Mouse (Mus musculus): Measurements from ENCODE around the gene Sf3a1. TPM values are rescaled to one million over a fixed set of nuclear protein-coding genes. Genes with fewer than 3 reads are reported as not detected.

Sf3a1 gene
- polyA plus RNA-seq, 1 experiment from 2014 or later, result 45.2 TPM

GRCm38 (mm10) chr11:4134986-4135935 lies 24.9 kb upstream of the Sf3a1 start, which contains the start of gene Rnf215:
Gene Rnf215, plus strand, starts transcription at chr11:4135202.
- ChIA-PET CTCF (interaction anchor here (0.9 to 2.4 kb wide), 13 partner anchors 8 to 316 kb away, joined by 3 to 22 read pairs (median 6); partner anchors contain the start of gene Sec14l2), POLR2A (interaction anchor here (1.2 kb wide), 1 partner anchor 84 kb away, joined by 4 read pairs; no protein-coding TSS in a partner anchor)
- no peak for TF ChIP-seq CTCF (IDR thresholded peaks at IDR 0.05)
- DNase-seq (ENCODE audit: low read depth, low spot score) (no peak), ATAC-seq (peak; percentile 83)
- H3K27me3 ChIP-seq, result peaks cover 4% of the 10 kb centered on the region
- in situ Hi-C loops (cut with MboI; ENCODE audit: low pct_unique_long_range_greater_than_20kb), result loop anchor here (5.0 to 10.0 kb wide), 2 partner anchors 82 to 300 kb away; partner anchors contain the start of gene Castor1

- ATAC-seq, result no peak
- TF ChIP-seq CTCF (IDR thresholded peaks at IDR 0.05), result no peak
- CTCF ChIA-PET, result interaction anchor here (1.1 to 1.3 kb wide), 3 partner anchors 11 to 120 kb away, joined by 3 to 5 read pairs (median 3); no protein-coding TSS in a partner anchor
Observed at GRCm38 (mm10) chr11:4138964-4139363, 21.2 kb upstream of the Sf3a1 start.

DNA sequence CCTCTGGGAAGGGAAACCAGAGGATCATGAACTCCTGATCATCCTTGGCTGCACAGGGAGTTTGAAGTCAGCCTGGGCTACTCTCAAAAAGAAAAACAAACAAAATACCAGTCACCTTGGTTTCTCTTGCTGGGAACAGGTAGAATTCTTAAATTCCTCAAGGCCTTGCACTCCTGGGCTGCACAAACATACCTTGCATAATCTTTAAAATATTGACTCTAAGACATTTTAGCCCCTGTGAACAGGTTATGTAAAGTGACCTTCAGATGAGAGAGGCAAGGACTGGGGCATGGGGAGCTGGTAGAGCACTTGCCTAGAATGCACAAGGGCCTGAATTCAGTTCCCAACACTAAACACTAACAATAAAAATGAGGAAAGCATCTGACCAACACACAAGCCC lies 18.6 kb upstream of the Sf3a1 start:
- no peak for ATAC-seq
- no peaks in the 10 kb centered on the region for H3K27me3 ChIP-seq
- TF ChIP-seq CTCF (IDR thresholded peaks at IDR 0.05), result no peak
- DNase-seq (ENCODE audit: low read depth, low spot score), result no peak
- CTCF ChIA-PET, result interaction anchor here (0.7 kb wide), 1 partner anchor 18 kb away, joined by 3 read pairs; no protein-coding TSS in a partner anchor
- in situ Hi-C loops (cut with MboI; ENCODE audit: low pct_unique_long_range_greater_than_20kb), result no loop called here
- POLR2A ChIA-PET, result no interaction called here

More at GRCm38 (mm10) chr11:4138964-4139363, 21.2 kb upstream of the Sf3a1 start:
- no peak for DNase-seq (ENCODE audit: low read depth, low spot score)
- POLR2A ChIA-PET, result interaction anchor here (1.1 kb wide), 1 partner anchor 29 kb away, joined by 3 read pairs; no protein-coding TSS in a partner anchor
- H3K27me3 ChIP-seq, result no peaks in the 10 kb centered on the region
- in situ Hi-C loops (cut with MboI; ENCODE audit: low pct_unique_long_range_greater_than_20kb), result loop anchor here (5.0 to 10.0 kb wide), 2 partner anchors 78 to 296 kb away; partner anchors contain the start of gene Castor1

DNA sequence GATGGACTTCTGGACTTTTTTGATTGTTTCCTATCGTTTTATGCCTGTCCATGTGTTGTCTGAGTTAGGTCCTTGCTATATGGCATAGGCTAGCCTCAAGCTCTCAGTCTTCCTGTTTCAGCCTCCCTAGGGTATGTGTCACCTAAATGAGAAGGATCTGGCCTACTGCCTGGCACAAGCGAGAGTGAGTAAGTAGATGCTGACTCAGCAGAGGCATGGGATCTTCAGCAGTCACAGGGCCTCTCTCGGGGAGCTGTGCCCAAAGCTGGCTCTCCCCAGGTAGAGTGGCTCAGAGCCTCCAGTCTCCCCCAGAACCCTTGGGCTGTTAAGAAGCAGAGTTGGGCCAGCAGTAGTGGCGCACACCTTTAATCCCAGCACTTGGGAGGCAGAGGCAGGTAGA lies 17.8 kb upstream of the Sf3a1 start:
- CTCF ChIA-PET, result interaction anchor here (0.7 kb wide), 1 partner anchor 17 kb away, joined by 3 read pairs; no protein-coding TSS in a partner anchor
- no peaks in the 10 kb centered on the region for H3K27me3 ChIP-seq
- no peak for TF ChIP-seq CTCF (IDR thresholded peaks at IDR 0.05)
- ATAC-seq, result no peak
- in situ Hi-C loops (cut with MboI; ENCODE audit: low pct_unique_long_range_greater_than_20kb), result no loop called here
- DNase-seq (ENCODE audit: low read depth, low spot score), result no peak
- POLR2A ChIA-PET, result no interaction called here

DNA sequence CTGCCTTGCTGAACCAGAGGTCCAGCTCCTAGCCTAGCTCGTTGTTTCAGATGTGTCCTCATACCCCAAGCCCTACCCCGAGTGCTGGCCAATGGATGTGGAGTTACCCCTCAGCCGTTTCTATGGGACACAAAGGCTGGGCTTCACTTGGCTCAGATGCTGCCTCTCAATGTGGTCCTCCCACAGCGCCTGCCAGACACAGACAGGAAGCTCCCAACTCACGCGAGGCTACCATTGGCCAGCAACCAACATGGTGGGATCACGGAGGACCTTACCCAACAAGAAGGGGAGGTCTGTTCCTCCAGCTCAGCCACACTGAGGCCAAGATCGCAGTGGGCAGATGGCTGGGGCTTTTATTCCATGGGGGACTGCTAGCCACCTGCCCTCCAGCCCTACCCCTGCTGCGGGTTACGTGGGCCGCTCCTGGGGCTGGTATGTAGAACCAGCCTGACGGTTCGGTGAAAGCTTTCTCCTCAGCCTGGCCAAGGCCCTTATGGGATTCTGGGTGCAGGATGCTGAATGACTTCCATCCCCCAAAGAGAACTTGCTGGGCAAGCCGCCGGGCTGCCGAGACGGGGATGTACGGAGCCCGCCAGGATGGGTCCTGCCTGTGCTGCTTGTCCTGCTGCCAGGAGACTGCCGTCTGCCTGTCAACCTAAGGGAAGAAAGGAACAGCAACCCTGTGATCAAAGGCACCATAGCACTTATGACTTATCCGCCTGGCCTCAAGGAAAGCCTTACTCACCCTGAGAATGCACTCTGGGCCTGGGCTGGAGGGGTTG lies 16.7 kb upstream of the Sf3a1 start:
- ATAC-seq (no peak), DNase-seq (ENCODE audit: low read depth, low spot score) (no peak)
- H3K27me3 ChIP-seq, result no peaks in the 10 kb centered on the region
- in situ Hi-C loops (cut with MboI; ENCODE audit: low pct_unique_long_range_greater_than_20kb), result no loop called here
- no peak for TF ChIP-seq CTCF (IDR thresholded peaks at IDR 0.05)
- POLR2A ChIA-PET, result interaction anchor here (1.5 kb wide), 1 partner anchor 17 kb away, joined by 5 read pairs; the partner anchor contains the start of genes Ccdc157 and Sf3a1
- CTCF ChIA-PET, result interaction anchor here (1.3 kb wide), 1 partner anchor 9 kb away, joined by 3 read pairs; no protein-coding TSS in a partner anchor

DNA sequence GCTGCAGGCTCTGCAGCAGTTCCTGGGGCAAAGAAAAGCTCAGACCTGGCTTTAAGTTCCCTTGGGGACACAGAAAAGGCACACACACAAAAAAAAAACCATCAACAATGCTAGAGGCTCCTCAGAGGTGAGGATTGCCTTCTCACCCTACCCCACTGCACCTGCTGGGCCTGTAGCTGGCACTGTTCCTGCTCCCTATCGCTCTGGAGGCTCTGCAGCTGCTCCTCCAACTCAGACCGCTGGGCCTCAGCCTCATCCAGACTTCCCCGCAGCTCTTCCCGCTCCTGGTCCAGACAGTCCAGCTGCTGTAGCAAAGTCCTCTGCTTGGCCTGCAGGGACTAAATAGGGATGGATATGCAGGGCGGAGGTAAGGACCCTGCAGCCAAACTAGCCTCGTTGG lies 13.8 kb upstream of the Sf3a1 start:
- POLR2A ChIA-PET, result no interaction called here
- in situ Hi-C loops (cut with MboI; ENCODE audit: low pct_unique_long_range_greater_than_20kb), result no loop called here

GRCm38 (mm10) chr11:4147098-4147497 lies 13.1 kb upstream of the Sf3a1 start:
- ChIA-PET CTCF (interaction anchor here (1.4 to 1.6 kb wide), 2 partner anchors 13 to 72 kb away, joined by 3 to 4 read pairs; no protein-coding TSS in a partner anchor), POLR2A (no interaction called here)
- in situ Hi-C loops (cut with MboI; ENCODE audit: low pct_unique_long_range_greater_than_20kb), result no loop called here
- no peaks in the 10 kb centered on the region for H3K27me3 ChIP-seq
- DNase-seq (ENCODE audit: low read depth, low spot score), result no peak
- no peak for ATAC-seq
- TF ChIP-seq CTCF (IDR thresholded peaks at IDR 0.05), result no peak

More for the DNA sequence above, 13.8 kb upstream of the Sf3a1 start:
- no peak for TF ChIP-seq CTCF (IDR thresholded peaks at IDR 0.05)
- DNase-seq (ENCODE audit: low read depth, low spot score) (no peak), ATAC-seq (no peak)
- CTCF ChIA-PET, result interaction anchor here (1.4 kb wide), 1 partner anchor 73 kb away, joined by 3 read pairs; no protein-coding TSS in a partner anchor
- H3K27me3 ChIP-seq, result no peaks in the 10 kb centered on the region

DNA sequence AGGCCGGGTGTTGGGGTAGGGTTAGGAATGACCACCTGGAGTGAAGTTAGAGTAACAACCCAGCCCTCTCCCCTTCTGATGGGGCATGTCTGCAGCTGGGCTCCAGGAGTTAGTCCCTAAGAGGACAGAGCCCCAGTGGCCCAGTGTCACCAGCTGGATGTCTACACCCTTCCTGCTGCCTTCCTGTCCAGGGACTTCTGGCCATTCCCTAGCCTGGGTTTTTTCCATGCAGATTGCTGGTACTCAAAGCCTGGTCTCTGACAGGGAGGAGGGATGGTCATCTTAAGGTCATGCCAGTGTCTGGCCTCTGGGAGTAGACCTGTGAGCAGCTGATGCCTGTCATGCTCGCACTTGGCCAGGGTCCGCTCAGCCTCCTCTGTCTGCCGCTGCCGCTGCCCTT lies 12.0 kb upstream of the Sf3a1 start:
- POLR2A ChIA-PET, result no interaction called here
- ATAC-seq (no peak), DNase-seq (ENCODE audit: low read depth, low spot score) (no peak)
- in situ Hi-C loops (cut with MboI; ENCODE audit: low pct_unique_long_range_greater_than_20kb), result no loop called here
- no peak for TF ChIP-seq CTCF (IDR thresholded peaks at IDR 0.05)
- no peaks in the 10 kb centered on the region for H3K27me3 ChIP-seq
- CTCF ChIA-PET, result interaction anchor here (1.6 kb wide), 1 partner anchor 14 kb away, joined by 4 read pairs; no protein-coding TSS in a partner anchor

GRCm38 (mm10) chr11:4148536-4149156 lies 11.5 kb upstream of the Sf3a1 start:
- TF ChIP-seq CTCF (IDR thresholded peaks at IDR 0.05), result no peak
- ATAC-seq (no peak), DNase-seq (ENCODE audit: low read depth, low spot score) (no peak)
- no peaks in the 10 kb centered on the region for H3K27me3 ChIP-seq
- ChIA-PET CTCF (interaction anchor here (1.6 kb wide), 1 partner anchor 15 kb away, joined by 4 read pairs; no protein-coding TSS in a partner anchor), POLR2A (no interaction called here)
- in situ Hi-C loops (cut with MboI; ENCODE audit: low pct_unique_long_range_greater_than_20kb), result no loop called here
